In genomic region chr15:86007690-86008121, GRCm38 (mm10) we compare ENCODE assay signal across 8 mouse cellular contexts. TPM values are rescaled to one million over a fixed set of nuclear protein-coding genes. Genes with fewer than 3 reads are reported as not detected.
DNase-seq lines count a peak whose midpoint lies in the region; ATAC-seq and TF ChIP-seq lines count a peak whose summit lies in the region.

No protein-coding gene starts in this region.

- no peaks in the 10 kb centered on the region for H3K9me3 ChIP-seq in forebrain, embryonic 11.5 days (ENCODE audit: control insufficient read depth, low read length)
- no peaks in the 10 kb centered on the region for H3K9me3 ChIP-seq in forebrain, postnatal 0 days (ENCODE audit: low read length)
- no peaks in the 10 kb centered on the region for H3K9me3 ChIP-seq in forebrain, embryonic 15.5 days
- H3K9me3 ChIP-seq in kidney, postnatal 0 days (replicated peaks; ENCODE audit: low read length): no peaks in the 10 kb centered on the region
- no peaks in the 10 kb centered on the region for H3K9me3 ChIP-seq in stomach, embryonic 15.5 days

- H3K27me3 ChIP-seq in forebrain, embryonic 11.5 days (ENCODE audit: control insufficient read depth, insufficient read depth, low read length): no peaks in the 10 kb centered on the region
- H3K27me3 ChIP-seq in forebrain, postnatal 0 days (ENCODE audit: insufficient read depth, low read length): no peaks in the 10 kb centered on the region
- H3K27me3 ChIP-seq in forebrain, embryonic 15.5 days: no peaks in the 10 kb centered on the region
- no peaks in the 10 kb centered on the region for H3K27me3 ChIP-seq in kidney, postnatal 0 days (ENCODE audit: insufficient read depth, low read length)
- no peaks in the 10 kb centered on the region for H3K27me3 ChIP-seq in stomach, embryonic 15.5 days (replicated peaks)

- 20% methylated on average over 6 of the region's 6 CpGs for WGBS in forebrain, embryonic 11.5 days
- 23% methylated on average over 6 of the region's 6 CpGs for WGBS in forebrain, postnatal 0 days
- WGBS in forebrain, embryonic 15.5 days: 15% methylated on average over 6 of the region's 6 CpGs
- WGBS in kidney, postnatal 0 days: 8% methylated on average over 6 of the region's 6 CpGs
- 18% methylated on average over 6 of the region's 6 CpGs for WGBS in stomach, embryonic 15.5 days

- no peak for ATAC-seq in forebrain, embryonic 11.5 days (replicated peaks; ENCODE audit: low FRiP score)
- ATAC-seq in forebrain, postnatal 0 days: no peak
- ATAC-seq in CD4-positive, CD25-positive, alpha-beta regulatory T cell, adult 4 months: peak; percentile 95
- ATAC-seq in forebrain, embryonic 15.5 days (replicated peaks): no peak
- peak; percentile 55; the same call in 1 of the 2 replicates for ATAC-seq in kidney, postnatal 0 days (replicated peaks; ENCODE audit: low FRiP score, low read depth)
- ATAC-seq in stomach, embryonic 15.5 days (ENCODE audit: insufficient read depth, low FRiP score, low read depth): peak; percentile 66

- no peak for DNase-seq in forebrain, embryonic 11.5 days (ENCODE audit: low spot score)
- no peak for DNase-seq in forebrain, postnatal 0 days
- peak; percentile 84 for DNase-seq in kidney, postnatal 0 days (ENCODE audit: low spot score)
- no peak for DNase-seq in left cerebral cortex, adult 8-10 months (ENCODE audit: low spot score in 2 of 2)
- no peak for DNase-seq in cerebellum, adult 9-10 months

- H3K27ac ChIP-seq in forebrain, embryonic 11.5 days (ENCODE audit: low read depth, low read length): no peak overlapping the region
- no peak overlapping the region for H3K27ac ChIP-seq in forebrain, postnatal 0 days (ENCODE audit: low read depth, low read length)
- peak overlapping the region; percentile 13; the same call in 1 of the 2 replicates for H3K27ac ChIP-seq in forebrain, embryonic 15.5 days (replicated peaks)
- H3K27ac ChIP-seq in kidney, postnatal 0 days: peak overlapping the region; percentile 69; the same call in 1 of the 2 replicates
- no peak overlapping the region; the same call in 1 of the 2 replicates for H3K27ac ChIP-seq in stomach, embryonic 15.5 days

- no peak overlapping the region for H3K4me2 ChIP-seq in forebrain, embryonic 11.5 days (ENCODE audit: low read depth, low read length, severe bottlenecking)
- H3K4me2 ChIP-seq in forebrain, postnatal 0 days (ENCODE audit: low read depth): no peak overlapping the region
- H3K4me2 ChIP-seq in forebrain, embryonic 15.5 days (replicated peaks): no peak overlapping the region
- H3K4me2 ChIP-seq in kidney, postnatal 0 days (ENCODE audit: low read length): peak overlapping the region; percentile 38
- peak overlapping the region; percentile 21 for H3K4me2 ChIP-seq in stomach, embryonic 15.5 days

- TF ChIP-seq CTCF in forebrain, postnatal 0 days (IDR thresholded peaks at IDR 0.05; ENCODE audit: low read depth): no peak
- no peak for TF ChIP-seq CTCF in kidney, postnatal 0 days (IDR thresholded peaks at IDR 0.05; ENCODE audit: low read depth)

- no peak overlapping the region for H3K4me3 ChIP-seq in forebrain, embryonic 11.5 days (ENCODE audit: low read depth, low read length)
- H3K4me3 ChIP-seq in forebrain, postnatal 0 days (ENCODE audit: low read depth, low read length): no peak overlapping the region
- H3K4me3 ChIP-seq in forebrain, embryonic 15.5 days: no peak overlapping the region
- H3K4me3 ChIP-seq in kidney, postnatal 0 days (replicated peaks; ENCODE audit: low read depth, low read length): no peak overlapping the region
- no peak overlapping the region for H3K4me3 ChIP-seq in stomach, embryonic 15.5 days (replicated peaks)

- peak overlapping the region; percentile 2; the same call in 1 of the 2 replicates for H3K9ac ChIP-seq in forebrain, embryonic 11.5 days (ENCODE audit: low read length)
- H3K9ac ChIP-seq in forebrain, postnatal 0 days: no peak overlapping the region
- no peak overlapping the region for H3K9ac ChIP-seq in forebrain, embryonic 15.5 days (replicated peaks)
- H3K9ac ChIP-seq in kidney, postnatal 0 days (ENCODE audit: low read depth, low read length): no peak overlapping the region
- H3K9ac ChIP-seq in stomach, embryonic 15.5 days: no peak overlapping the region

- no peaks in the 10 kb centered on the region for H3K36me3 ChIP-seq in forebrain, embryonic 11.5 days (ENCODE audit: control insufficient read depth, insufficient read depth, low read length)
- H3K36me3 ChIP-seq in forebrain, postnatal 0 days (ENCODE audit: insufficient read depth): no peaks in the 10 kb centered on the region
- no peaks in the 10 kb centered on the region for H3K36me3 ChIP-seq in forebrain, embryonic 15.5 days
- H3K36me3 ChIP-seq in kidney, postnatal 0 days (ENCODE audit: insufficient read depth, low read length): no peaks in the 10 kb centered on the region
- no peaks in the 10 kb centered on the region for H3K36me3 ChIP-seq in stomach, embryonic 15.5 days

- peaks cover 13% of the 10 kb centered on the region for H3K4me1 ChIP-seq in forebrain, embryonic 11.5 days (replicated peaks; ENCODE audit: control insufficient read depth, insufficient read depth, low read length)
- peaks cover 13% of the 10 kb centered on the region; the same call in 1 of the 2 replicates for H3K4me1 ChIP-seq in forebrain, postnatal 0 days (ENCODE audit: insufficient read depth)
- peaks cover 32% of the 10 kb centered on the region for H3K4me1 ChIP-seq in forebrain, embryonic 15.5 days
- H3K4me1 ChIP-seq in kidney, postnatal 0 days (replicated peaks; ENCODE audit: insufficient read depth, low read length): peaks cover 13% of the 10 kb centered on the region; the same call in 1 of the 2 replicates
- H3K4me1 ChIP-seq in stomach, embryonic 15.5 days: 0 out of 2 replicates have a peak, but pooled peaks cover 7% of the 10 kb centered on the region

RNA-seq across cellular contexts. Expression of gene Celsr1, which starts 25.9 kb away (rescaled TPM):
- polyA plus RNA-seq in forebrain, embryonic 11.5 days (2014; fragmentation: Nextera tagmentation; extraction: Ambion mirVana): 7.3 and 7.9 TPM in 2 replicates
- 6.5 and 13.0 TPM in 2 replicates for total RNA-seq in forebrain, postnatal 0 days (2014; rRNA removed)
- polyA plus RNA-seq in forebrain, postnatal 0 days (2015; fragmentation: Nextera tagmentation; extraction: Ambion mirVana): 0.62 and 0.97 TPM in 2 replicates
- polyA plus RNA-seq in CD4-positive, CD25-positive, alpha-beta regulatory T cell, adult 4 months (2017; shearing (Covaris generic)): 1 to 10 TPM; 3.3 to 3.8 TPM
- polyA plus RNA-seq in forebrain, embryonic 15.5 days (2015; fragmentation: Nextera tagmentation; extraction: Ambion mirVana): 5.8 and 7.2 TPM in 2 replicates
- polyA plus RNA-seq in kidney, postnatal 0 days (2015; fragmentation: Nextera tagmentation; extraction: Ambion mirVana): 2.9 TPM in 2 replicates
- 3.1 and 3.2 TPM in 2 replicates for polyA plus RNA-seq in stomach, embryonic 15.5 days (2015; fragmentation: Nextera tagmentation; extraction: Ambion mirVana)
- total RNA-seq in left cerebral cortex, adult 8-10 months (2022): 1 to 10 TPM; 5.5 to 6.9 (median 6.2) TPM

RNA-seq across cellular contexts. Expression of gene Gramd4, which starts 49.8 kb away (rescaled TPM):
- 15.5 and 16.6 TPM in 2 replicates for polyA plus RNA-seq in forebrain, embryonic 11.5 days (2014; fragmentation: Nextera tagmentation; extraction: Ambion mirVana)
- total RNA-seq in forebrain, postnatal 0 days (2014; rRNA removed): 54.5 and 57.0 TPM in 2 replicates
- 24.8 and 28.8 TPM in 2 replicates for polyA plus RNA-seq in forebrain, postnatal 0 days (2015; fragmentation: Nextera tagmentation; extraction: Ambion mirVana)
- polyA plus RNA-seq in CD4-positive, CD25-positive, alpha-beta regulatory T cell, adult 4 months (2017; shearing (Covaris generic)): 10 to 100 TPM; 25.3 to 25.7 TPM
- 48.8 and 52.9 TPM in 2 replicates for polyA plus RNA-seq in forebrain, embryonic 15.5 days (2015; fragmentation: Nextera tagmentation; extraction: Ambion mirVana)
- polyA plus RNA-seq in kidney, postnatal 0 days (2015; fragmentation: Nextera tagmentation; extraction: Ambion mirVana): 13.3 and 13.5 TPM in 2 replicates
- polyA plus RNA-seq in stomach, embryonic 15.5 days (2015; fragmentation: Nextera tagmentation; extraction: Ambion mirVana): 13.8 and 15.2 TPM in 2 replicates
- total RNA-seq in left cerebral cortex, adult 8-10 months (2022): 10 to 100 TPM; 31.1 to 39.9 (median 34.5) TPM

Comparison
In these comparisons a context has a peak if more than half of its experiments do, and no peak if none do; other contexts are left out.
1. H3K27ac ChIP-seq: peak in forebrain, embryonic 15.5 days (single experiment) and kidney, postnatal 0 days (single experiment); none in forebrain, embryonic 11.5 days (single experiment), forebrain, postnatal 0 days (single experiment) and stomach, embryonic 15.5 days (single experiment).
2. ATAC-seq: peak in CD4-positive, CD25-positive, alpha-beta regulatory T cell, adult 4 months (single experiment), kidney, postnatal 0 days (single experiment) and stomach, embryonic 15.5 days (single experiment); none in forebrain, embryonic 11.5 days (single experiment), forebrain, postnatal 0 days (single experiment) and forebrain, embryonic 15.5 days (single experiment).
3. H3K4me2 ChIP-seq: peak in kidney, postnatal 0 days (single experiment) and stomach, embryonic 15.5 days (single experiment); none in forebrain, embryonic 11.5 days (single experiment), forebrain, postnatal 0 days (single experiment) and forebrain, embryonic 15.5 days (single experiment).